28 mouse cellular contexts compared by ENCODE assay signal in genomic region chr13:46780379-46780778, GRCm38 (mm10). TPM values are rescaled to one million over a fixed set of nuclear protein-coding genes. Genes with fewer than 3 reads are reported as not detected.
DNase-seq lines count a peak whose midpoint lies in the region; ATAC-seq lines count a peak whose summit lies in the region.
"Had no signal": no experiment of that assay in that cellular context is flagged by ENCODE, and none has a peak within 500 bp of the region (broad histone marks: within the 10 kb centered on the region; RNA-seq: fewer than 3 reads in every experiment).

No protein-coding gene starts in this region.

- 49% methylated on average over 11 of the region's 11 CpGs for WGBS in liver, embryonic 13.5 days (ENCODE audit: insufficient replicate concordance)

- no peak overlapping the region for H3K4me3 ChIP-seq in liver, embryonic 13.5 days (replicated peaks)
- H3K4me3 ChIP-seq: embryonic facial prominence, embryonic 10.5 days; embryonic facial prominence, embryonic 15.5 days; forebrain, embryonic 13.5 days; gastrocnemius, adult 2 months; heart, adult 2 months; heart, embryonic 12.5 days; hindbrain, embryonic 13.5 days; megakaryocyte, embryonic 14.5 days; neural tube, embryonic 15.5 days had no signal

- no peaks in the 10 kb centered on the region for H3K9me3 ChIP-seq in liver, embryonic 13.5 days (replicated peaks)
- H3K9me3 ChIP-seq: embryonic facial prominence, embryonic 10.5 days; embryonic facial prominence, embryonic 15.5 days; forebrain, embryonic 13.5 days; heart, embryonic 12.5 days; hindbrain, embryonic 13.5 days; megakaryocyte, embryonic 14.5 days; neural tube, embryonic 15.5 days had no signal

- DNase-seq in frontal cortex, postnatal 10 days (ENCODE audit: low spot score in 2 of 2) = no peak
- peak; percentile 14 for DNase-seq in layer of hippocampus, adult 9-11 months
- no peak for DNase-seq in layer of hippocampus, adult 8-10 months (ENCODE audit: low spot score in 2 of 2)
- peak; percentile 31 for DNase-seq in liver, embryonic 13.5 days
- DNase-seq in gastrocnemius, postnatal 10 days = no peak
- no peak for DNase-seq in cerebellum, adult 11-12 months
- DNase-seq: adrenal gland, postnatal 25 days; cerebellum, adult 18-20 months; cerebellum, postnatal 14 days; gastrocnemius, adult 2 months; heart, adult 2 months; heart, postnatal 4 days; kidney, postnatal 10 days; layer of hippocampus, postnatal 36 days; left cerebral cortex, postnatal 4 days; midbrain, embryonic 14.5 days; retina, postnatal 1 day; right cerebral cortex, postnatal 14 days had no signal

- no peak overlapping the region for H3K9ac ChIP-seq in liver, embryonic 13.5 days
- H3K9ac ChIP-seq: embryonic facial prominence, embryonic 15.5 days; forebrain, embryonic 13.5 days; heart, embryonic 12.5 days; hindbrain, embryonic 13.5 days; neural tube, embryonic 15.5 days had no signal

- ATAC-seq in frontal cortex, adult (ENCODE audit: low TSS enrichment) = peak; percentile 49
- peak; percentile 9 for ATAC-seq in inflammation-experienced regulatory T-cells, adult 6 months
- ATAC-seq in liver, embryonic 13.5 days (ENCODE audit: low read depth) = peak; percentile 79; the same call in 1 of the 2 replicates
- ATAC-seq: forebrain, embryonic 13.5 days; intestine, postnatal 0 days had no signal

- H3K27me3 ChIP-seq in liver, embryonic 13.5 days = no peaks in the 10 kb centered on the region
- H3K27me3 ChIP-seq: embryonic facial prominence, embryonic 15.5 days; forebrain, embryonic 13.5 days; heart, embryonic 12.5 days; hindbrain, embryonic 13.5 days; megakaryocyte, embryonic 14.5 days; neural tube, embryonic 15.5 days had no signal

- H3K4me2 ChIP-seq in liver, embryonic 13.5 days = no peak overlapping the region
- H3K4me2 ChIP-seq: embryonic facial prominence, embryonic 15.5 days; forebrain, embryonic 13.5 days; heart, embryonic 12.5 days; hindbrain, embryonic 13.5 days; neural tube, embryonic 15.5 days had no signal

- H3K4me1 ChIP-seq in liver, embryonic 13.5 days (replicated peaks) = peaks cover 43% of the 10 kb centered on the region
- H3K4me1 ChIP-seq: embryonic facial prominence, embryonic 15.5 days; forebrain, embryonic 13.5 days; hindbrain, embryonic 13.5 days had no signal

- no peak overlapping the region for H3K27ac ChIP-seq in liver, embryonic 13.5 days
- H3K27ac ChIP-seq: embryonic facial prominence, embryonic 10.5 days; embryonic facial prominence, embryonic 15.5 days; forebrain, embryonic 13.5 days; gastrocnemius, adult 2 months; heart, adult 2 months; hindbrain, embryonic 13.5 days; neural tube, embryonic 15.5 days had no signal

- no peaks in the 10 kb centered on the region for H3K36me3 ChIP-seq in liver, embryonic 13.5 days

RNA-seq across cellular contexts. Expression of gene Nup153, which starts 52.6 kb away (rescaled TPM):
- 10 to 100 TPM; 47.5 to 57.8 (median 54.0) TPM for total RNA-seq in layer of hippocampus, adult 8-10 months (2022)
- polyA plus RNA-seq in inflammation-experienced regulatory T-cells, adult 6 months (2017; shearing (Covaris generic)) = 10 to 100 TPM; 45.4 to 74.4 (median 73.1) TPM
- 18.6 and 20.7 TPM in 2 replicates for polyA plus RNA-seq in liver, embryonic 13.5 days (2015; fragmentation: Nextera tagmentation; extraction: Ambion mirVana)
- 10 to 100 TPM; 34.1 to 43.8 TPM for total RNA-seq in gastrocnemius, postnatal 10 days (2021)

Comparison
In these comparisons a context has a peak if more than half of its experiments do, and no peak if none do; other contexts are left out.
1. DNase-seq: peak in layer of hippocampus, adult 9-11 months (single experiment) and liver, embryonic 13.5 days (single experiment); none in frontal cortex, postnatal 10 days (0 of 2), layer of hippocampus, adult 8-10 months (0 of 2), gastrocnemius, postnatal 10 days (single experiment) and cerebellum, adult 11-12 months (single experiment).
2. ATAC-seq: peak in every context shown above with its lines; median percentile 79 in liver, embryonic 13.5 days; 49 in frontal cortex, adult; 9 in inflammation-experienced regulatory T-cells, adult 6 months.